Mouse (Mus musculus): ENCODE data around the gene Gm11111. TPM values are rescaled to one million over a fixed set of nuclear protein-coding genes. Genes with fewer than 3 reads are reported as not detected.

Gm11111 gene
- polyA plus RNA-seq (2015; fragmentation: Nextera tagmentation; extraction: Ambion mirVana) = not detected in 2 replicates

- H3K4me1 ChIP-seq (replicated peaks) = no peaks in the 10 kb centered on the region
- ATAC-seq (ENCODE audit: low read depth) = no peak
- no peaks in the 10 kb centered on the region for H3K9me3 ChIP-seq (replicated peaks)
- no peak within 1 kb of the TSS for H3K9ac ChIP-seq
- no peaks in the 10 kb centered on the region for H3K27me3 ChIP-seq
- no peaks in the 10 kb centered on the region for H3K36me3 ChIP-seq
- no peak within 1 kb of the TSS for H3K27ac ChIP-seq
- no peak for DNase-seq
- H3K4me3 ChIP-seq (replicated peaks) = no peak within 1 kb of the TSS
- no peak within 1 kb of the TSS for H3K4me2 ChIP-seq
Observed at GRCm38 (mm10) chr5:98552395-98552794, at the start of gene Gm11111. TSS of gene Gm11111 (plus strand) at chr5:98552695.

DNA sequence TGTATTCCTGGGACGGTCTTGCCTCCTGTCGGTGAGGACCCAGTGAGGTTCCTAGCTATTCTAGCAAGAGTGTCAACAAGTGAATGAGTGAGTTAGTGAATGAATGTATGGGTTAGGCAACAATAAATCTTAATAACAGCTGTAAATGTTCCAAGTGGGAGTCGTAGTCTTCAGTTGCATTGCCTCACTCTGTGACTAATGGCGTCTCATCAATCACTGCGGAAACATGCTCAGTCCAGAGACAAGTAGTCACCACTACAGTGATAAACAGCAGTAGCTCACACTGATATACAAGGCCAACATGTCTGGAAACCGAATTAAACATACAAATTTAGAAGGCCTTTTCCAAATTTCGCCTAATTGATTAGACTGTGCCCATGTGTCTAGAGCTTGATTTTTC is 36.3 kb upstream of the Gm11111 start:
- no peaks in the 10 kb centered on the region for H3K9me3 ChIP-seq (replicated peaks)
- H3K36me3 ChIP-seq = no peaks in the 10 kb centered on the region
- no peak overlapping the region for H3K27ac ChIP-seq
- no peaks in the 10 kb centered on the region for H3K27me3 ChIP-seq
- H3K4me3 ChIP-seq (replicated peaks) = no peak overlapping the region
- no peak overlapping the region for H3K9ac ChIP-seq
- WGBS (ENCODE audit: insufficient replicate concordance) = 64% methylated on average over 7 of the region's 7 CpGs
- H3K4me2 ChIP-seq = no peak overlapping the region
- no peaks in the 10 kb centered on the region for H3K4me1 ChIP-seq (replicated peaks)
- DNase-seq (no peak), ATAC-seq (ENCODE audit: low read depth) (no peak)

DNA sequence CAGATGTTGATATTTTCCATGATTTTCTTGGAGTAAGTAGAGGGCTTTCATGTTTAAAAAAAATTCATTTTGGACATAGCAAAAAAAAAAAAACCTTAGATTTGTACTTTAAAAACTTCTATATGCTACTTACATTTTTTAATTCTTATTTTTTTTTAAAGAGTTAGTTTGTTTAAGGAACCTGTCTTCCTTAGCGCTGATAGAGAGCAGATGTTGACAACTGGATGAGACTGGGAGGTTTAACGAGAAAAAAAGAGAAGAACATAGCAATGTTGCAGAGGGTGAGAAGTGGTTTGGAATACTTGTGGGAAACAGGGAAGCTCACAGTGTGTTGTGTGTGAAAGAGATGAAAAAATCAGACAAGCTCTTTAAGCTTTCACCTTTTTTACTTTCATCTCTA is 32.4 kb upstream of the Gm11111 start:
- ATAC-seq (ENCODE audit: low read depth) = no peak

DNA sequence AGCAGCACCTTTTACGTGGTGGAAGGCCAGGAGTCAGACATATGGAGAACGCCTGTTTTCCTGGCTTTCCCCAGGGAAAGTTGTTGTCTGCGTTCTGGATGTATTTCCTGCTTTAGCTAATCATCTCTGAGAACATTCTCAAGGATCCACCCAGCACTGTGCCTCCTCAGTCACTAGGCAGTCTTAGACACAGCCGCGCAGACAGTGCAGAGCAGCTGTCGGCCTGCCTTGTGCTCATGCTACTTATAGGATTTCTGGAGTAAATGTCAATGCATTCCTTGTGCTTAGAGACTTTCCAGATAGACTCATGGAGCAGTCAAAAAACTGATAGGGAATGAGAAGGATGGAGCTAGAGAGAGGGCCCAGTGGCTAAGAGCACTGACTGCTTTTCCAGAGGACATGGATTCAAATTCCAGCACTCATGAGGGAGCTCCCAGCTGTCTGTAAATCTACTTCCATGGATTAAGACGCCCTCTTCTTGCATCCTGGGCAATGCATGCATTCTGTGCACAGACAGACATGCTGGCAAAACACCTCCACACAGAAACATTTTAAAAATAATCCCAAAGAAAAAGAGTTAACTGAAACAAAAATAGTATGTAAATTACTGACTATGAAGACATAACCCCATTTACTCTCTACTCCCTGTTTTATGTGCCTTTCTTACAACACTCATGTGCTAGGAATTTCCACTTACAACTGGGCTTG is 30.1 kb upstream of the Gm11111 start:
- Histone ChIP-seq H3K36me3 (no peaks in the 10 kb centered on the region), H3K9me3 (replicated peaks) (no peaks in the 10 kb centered on the region), H3K27me3 (no peaks in the 10 kb centered on the region), H3K27ac (no peak overlapping the region), H3K9ac (no peak overlapping the region), H3K4me2 (no peak overlapping the region), H3K4me3 (replicated peaks) (no peak overlapping the region), H3K4me1 (replicated peaks) (no peaks in the 10 kb centered on the region)
- DNase-seq (no peak), ATAC-seq (ENCODE audit: low read depth) (no peak)
- WGBS (ENCODE audit: insufficient replicate concordance) = 68% methylated on average over 7 of the region's 7 CpGs

More for the DNA sequence above, 32.4 kb upstream of the Gm11111 start:
- Histone ChIP-seq H3K9me3 (replicated peaks) (no peaks in the 10 kb centered on the region), H3K27ac (no peak overlapping the region), H3K4me1 (replicated peaks) (no peaks in the 10 kb centered on the region), H3K9ac (no peak overlapping the region), H3K4me3 (replicated peaks) (no peak overlapping the region), H3K4me2 (no peak overlapping the region), H3K36me3 (no peaks in the 10 kb centered on the region), H3K27me3 (no peaks in the 10 kb centered on the region)
- DNase-seq = no peak
- WGBS (ENCODE audit: insufficient replicate concordance) = 57% methylated on average over 2 of the region's 2 CpGs

DNA sequence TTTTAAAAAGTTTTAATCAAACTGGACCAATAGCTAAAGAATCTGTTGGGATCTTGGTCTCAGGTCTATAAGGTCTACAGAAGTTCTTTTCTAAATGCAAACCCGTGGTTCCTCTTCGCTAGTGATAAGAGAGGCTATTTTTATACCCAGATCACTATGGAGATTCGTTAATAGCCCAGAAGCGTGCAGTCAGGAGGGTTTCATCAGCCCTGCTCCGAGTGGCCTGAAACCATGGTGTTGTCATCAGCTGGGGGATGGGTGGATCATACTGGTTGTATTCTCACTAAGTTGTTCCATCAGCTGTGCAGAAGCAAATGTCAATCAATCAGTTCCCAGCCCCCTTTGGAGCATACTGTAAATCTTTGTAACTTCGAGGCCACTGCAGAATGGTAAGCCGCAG is 29.4 kb upstream of the Gm11111 start:
- Histone ChIP-seq H3K36me3 (no peaks in the 10 kb centered on the region), H3K4me1 (replicated peaks) (no peaks in the 10 kb centered on the region), H3K9me3 (replicated peaks) (no peaks in the 10 kb centered on the region), H3K27ac (no peak overlapping the region), H3K4me2 (no peak overlapping the region), H3K9ac (no peak overlapping the region), H3K27me3 (no peaks in the 10 kb centered on the region), H3K4me3 (replicated peaks) (no peak overlapping the region)
- DNase-seq (no peak), ATAC-seq (ENCODE audit: low read depth) (no peak)
- 57% methylated on average over 7 of the region's 7 CpGs for WGBS (ENCODE audit: insufficient replicate concordance)

DNA sequence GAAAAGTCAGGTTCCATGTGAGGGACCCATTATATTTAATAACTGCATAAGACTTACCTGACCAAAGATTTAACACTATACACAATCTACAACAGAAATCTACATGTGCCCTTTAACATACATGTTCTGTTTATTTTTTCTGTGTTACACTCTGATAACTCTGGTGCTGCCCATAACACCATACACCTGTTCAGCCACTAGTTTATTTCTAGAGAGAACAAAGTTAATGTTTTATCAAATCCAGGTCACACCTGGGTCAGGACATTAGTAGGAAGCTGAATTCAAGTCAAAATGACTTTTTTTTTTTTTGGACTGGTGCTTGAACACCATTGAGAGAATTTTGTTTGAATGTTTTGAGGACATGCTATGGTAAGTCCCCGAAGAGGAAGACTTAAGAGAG is 28.7 kb upstream of the Gm11111 start:
- Histone ChIP-seq H3K4me3 (replicated peaks) (no peak overlapping the region), H3K27me3 (no peaks in the 10 kb centered on the region), H3K4me2 (no peak overlapping the region), H3K4me1 (replicated peaks) (no peaks in the 10 kb centered on the region), H3K27ac (no peak overlapping the region), H3K36me3 (no peaks in the 10 kb centered on the region), H3K9ac (no peak overlapping the region), H3K9me3 (replicated peaks) (no peaks in the 10 kb centered on the region)
- WGBS (ENCODE audit: insufficient replicate concordance) = 50% methylated on average over 1 of the region's 1 CpGs
- ATAC-seq (ENCODE audit: low read depth) = no peak
- DNase-seq = no peak

DNA sequence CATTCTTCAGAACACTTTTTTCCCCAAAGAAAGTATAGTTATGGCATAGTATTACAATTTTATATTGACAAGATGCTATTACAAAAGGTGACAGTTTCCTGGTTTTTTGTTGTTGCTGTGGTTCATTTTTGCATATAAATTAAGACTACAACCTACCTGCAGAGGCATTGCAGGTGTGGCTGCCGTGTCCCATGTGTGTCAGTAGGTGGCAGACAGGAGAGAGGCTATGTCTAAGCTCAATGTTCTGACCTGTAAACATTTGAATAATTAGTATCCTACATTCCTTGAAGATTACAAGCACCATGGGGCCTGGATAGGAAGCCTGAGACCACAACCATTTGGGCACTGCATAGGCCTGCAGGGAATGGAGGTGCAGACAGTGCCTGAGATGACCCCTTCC is 11.2 kb upstream of the Gm11111 start:
- H3K36me3 ChIP-seq = no peaks in the 10 kb centered on the region
- no peak overlapping the region for H3K4me3 ChIP-seq (replicated peaks)
- no peaks in the 10 kb centered on the region for H3K27me3 ChIP-seq
- no peak for ATAC-seq (ENCODE audit: low read depth)
- H3K27ac ChIP-seq = no peak overlapping the region
- no peak overlapping the region for H3K9ac ChIP-seq
- no peak overlapping the region for H3K4me2 ChIP-seq
- WGBS (ENCODE audit: insufficient replicate concordance) = 46% methylated on average over 1 of the region's 1 CpGs
- no peaks in the 10 kb centered on the region for H3K9me3 ChIP-seq (replicated peaks)
- H3K4me1 ChIP-seq (replicated peaks) = no peaks in the 10 kb centered on the region
- DNase-seq = no peak

DNA sequence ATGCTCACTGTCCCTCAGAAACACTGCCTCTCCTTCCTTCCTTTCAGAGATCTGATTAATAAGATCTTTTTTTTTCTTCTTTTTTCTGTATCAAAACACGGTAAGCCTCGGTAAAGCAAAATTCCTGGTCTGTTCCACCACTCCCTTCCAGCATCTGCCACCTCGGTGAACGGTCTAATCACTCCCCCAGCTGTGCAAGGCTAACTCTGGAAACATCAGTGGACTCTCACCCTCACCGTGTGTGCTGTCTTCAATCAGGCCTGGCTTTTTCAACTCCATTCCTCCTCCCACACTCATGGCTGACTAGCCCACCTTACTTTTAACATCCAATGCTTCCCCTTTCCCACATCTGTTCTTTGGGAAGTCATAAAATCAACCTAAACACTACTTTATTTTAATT is 2.2 kb upstream of the Gm11111 start:
- ATAC-seq (ENCODE audit: low read depth) = no peak
- 52% methylated on average over 5 of the region's 5 CpGs for WGBS (ENCODE audit: insufficient replicate concordance)
- Histone ChIP-seq H3K4me1 (replicated peaks) (no peaks in the 10 kb centered on the region), H3K27ac (no peak overlapping the region), H3K36me3 (no peaks in the 10 kb centered on the region), H3K9me3 (replicated peaks) (no peaks in the 10 kb centered on the region), H3K4me2 (no peak overlapping the region), H3K27me3 (no peaks in the 10 kb centered on the region), H3K4me3 (replicated peaks) (no peak overlapping the region), H3K9ac (no peak overlapping the region)
- DNase-seq = no peak

DNA sequence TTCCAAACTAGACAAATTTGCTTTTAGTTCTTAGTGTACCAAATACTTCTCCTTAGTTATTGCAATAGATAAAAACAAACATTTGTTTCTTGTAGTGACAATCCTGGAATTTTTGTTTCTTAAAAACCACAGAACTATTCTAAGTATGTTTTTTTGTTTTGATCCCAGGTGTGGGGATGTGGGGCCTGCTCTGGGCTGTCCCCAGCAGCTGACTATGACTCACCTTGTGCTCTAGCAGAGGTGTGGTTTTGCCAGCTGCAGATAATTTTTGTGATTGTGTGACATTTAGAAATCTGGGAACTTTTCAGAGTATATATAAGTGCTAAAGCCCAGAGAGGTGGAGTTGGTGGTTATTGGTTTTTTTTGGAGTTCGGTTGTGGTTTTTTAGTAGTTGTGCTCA is 1.6 kb upstream of the Gm11111 start:
- no peaks in the 10 kb centered on the region for H3K4me1 ChIP-seq (replicated peaks)
- ATAC-seq (ENCODE audit: low read depth) (no peak), DNase-seq (no peak)
- no peak overlapping the region for H3K4me3 ChIP-seq (replicated peaks)
- no peak overlapping the region for H3K27ac ChIP-seq
- H3K36me3 ChIP-seq = no peaks in the 10 kb centered on the region
- H3K4me2 ChIP-seq = no peak overlapping the region
- 55% methylated on average over 1 of the region's 1 CpGs for whole genome bisulfite sequencing (ENCODE audit: insufficient replicate concordance)
- H3K9me3 ChIP-seq (replicated peaks) = no peaks in the 10 kb centered on the region
- no peaks in the 10 kb centered on the region for H3K27me3 ChIP-seq
- H3K9ac ChIP-seq = no peak overlapping the region

DNA sequence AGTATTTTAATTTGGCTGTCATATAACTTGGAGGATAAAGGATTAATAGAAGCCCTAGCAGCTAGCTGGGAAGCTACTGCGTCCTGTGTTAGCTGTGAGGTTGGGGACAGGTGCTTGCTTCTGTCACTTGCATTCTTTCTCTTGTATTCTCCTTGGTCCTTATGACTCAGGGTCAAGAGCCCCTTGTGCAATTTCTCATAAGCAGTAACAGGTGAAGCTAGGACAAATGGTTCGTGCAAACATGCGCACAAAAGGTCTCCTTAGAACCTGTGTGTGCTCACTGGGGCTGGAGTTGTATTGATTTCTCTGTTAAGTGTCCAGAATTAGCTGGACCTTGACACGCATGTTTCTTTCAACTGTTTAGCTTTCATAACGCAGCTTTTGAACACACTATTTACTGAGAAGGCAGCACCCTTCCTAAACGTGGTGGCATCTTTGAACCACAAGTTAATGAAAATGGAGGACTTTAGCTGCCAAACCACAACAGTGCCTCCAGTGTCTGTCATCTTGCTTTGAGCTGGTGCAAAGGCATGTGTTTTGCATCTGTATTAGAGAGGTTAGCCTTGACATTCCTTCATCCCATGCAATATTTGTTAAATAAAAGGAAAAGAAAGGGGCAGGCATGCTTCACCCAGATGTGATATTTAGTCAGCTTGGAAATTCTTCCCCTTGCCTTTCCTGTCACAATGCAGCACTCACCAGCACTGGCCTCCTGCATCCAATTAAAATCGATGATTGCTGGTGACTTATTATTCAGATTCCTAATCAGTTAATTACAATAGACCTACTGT is 511 bp downstream of the Gm11111 start:
- Histone ChIP-seq H3K27ac (no peak overlapping the region), H3K4me3 (replicated peaks) (no peak overlapping the region), H3K9ac (no peak overlapping the region), H3K4me1 (replicated peaks) (no peaks in the 10 kb centered on the region), H3K27me3 (no peaks in the 10 kb centered on the region), H3K36me3 (no peaks in the 10 kb centered on the region), H3K4me2 (no peak overlapping the region), H3K9me3 (replicated peaks) (no peaks in the 10 kb centered on the region)
- ATAC-seq (ENCODE audit: low read depth) (no peak), DNase-seq (no peak)
- WGBS (ENCODE audit: insufficient replicate concordance) = 61% methylated on average over 7 of the region's 7 CpGs

DNA sequence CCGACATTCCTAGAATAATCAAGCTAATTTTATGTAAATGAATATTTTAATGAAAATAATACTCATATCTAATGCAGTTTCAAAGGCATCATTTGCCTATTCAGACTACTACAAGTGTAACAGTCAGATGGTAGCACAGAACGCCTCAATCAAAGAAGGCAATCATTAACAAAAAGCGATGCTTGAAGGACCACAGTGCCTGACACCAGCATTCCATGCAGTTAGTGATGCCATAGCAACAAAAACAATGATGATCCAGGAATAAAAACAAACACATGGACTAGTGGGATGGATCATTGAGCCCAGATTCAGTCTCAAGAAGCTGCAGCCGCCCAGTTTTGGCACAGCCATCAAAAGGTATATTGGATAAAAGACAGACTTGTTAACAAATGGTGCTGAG is 8.8 kb downstream of the Gm11111 start:
- Histone ChIP-seq H3K4me1 (replicated peaks) (no peaks in the 10 kb centered on the region), H3K27me3 (no peaks in the 10 kb centered on the region), H3K4me2 (no peak overlapping the region), H3K27ac (no peak overlapping the region), H3K4me3 (replicated peaks) (no peak overlapping the region), H3K36me3 (no peaks in the 10 kb centered on the region), H3K9me3 (replicated peaks) (no peaks in the 10 kb centered on the region), H3K9ac (no peak overlapping the region)
- WGBS (ENCODE audit: insufficient replicate concordance) = 65% methylated on average over 4 of the region's 4 CpGs
- ATAC-seq (ENCODE audit: low read depth) (no peak), DNase-seq (no peak)

GRCm38 (mm10) chr5:98562806-98563205 is 10.3 kb downstream of the Gm11111 start:
- no peak overlapping the region for H3K4me2 ChIP-seq
- WGBS (ENCODE audit: insufficient replicate concordance) = 72% methylated on average over 9 of the region's 9 CpGs
- H3K36me3 ChIP-seq = no peaks in the 10 kb centered on the region
- ATAC-seq (ENCODE audit: low read depth) (no peak), DNase-seq (no peak)
- H3K27ac ChIP-seq = no peak overlapping the region
- no peaks in the 10 kb centered on the region for H3K4me1 ChIP-seq (replicated peaks)
- H3K9me3 ChIP-seq (replicated peaks) = no peaks in the 10 kb centered on the region
- H3K27me3 ChIP-seq = no peaks in the 10 kb centered on the region
- H3K4me3 ChIP-seq (replicated peaks) = no peak overlapping the region
- no peak overlapping the region for H3K9ac ChIP-seq
